16 mouse cellular contexts compared by ENCODE assay signal in genomic region chr4:89359506-89359905, GRCm38 (mm10). TPM values are rescaled to one million over a fixed set of nuclear protein-coding genes. Genes with fewer than 3 reads are reported as not detected.
"Had no signal": no experiment of that assay in that cellular context is flagged by ENCODE, and none has a peak within 500 bp of the region (broad histone marks: within the 10 kb centered on the region; RNA-seq: fewer than 3 reads in every experiment).

No protein-coding gene starts in this region.

- ATAC-seq: liver, postnatal 0 days; midbrain, embryonic 15.5 days had no signal

- H3K9ac ChIP-seq: kidney, embryonic 15.5 days; liver, embryonic 13.5 days; liver, postnatal 0 days; midbrain, embryonic 15.5 days; neural tube, embryonic 12.5 days had no signal

- H3K4me2 ChIP-seq: kidney, embryonic 15.5 days; liver, embryonic 13.5 days; midbrain, embryonic 11.5 days; midbrain, embryonic 15.5 days; neural tube, embryonic 12.5 days had no signal

- H3K27ac ChIP-seq: kidney, embryonic 15.5 days; left cerebral cortex, adult 2 months; liver, embryonic 13.5 days; macrophage; midbrain, embryonic 15.5 days; neural tube, embryonic 12.5 days had no signal

- H3K4me3 ChIP-seq: kidney, embryonic 15.5 days; left cerebral cortex, adult 2 months; liver, embryonic 13.5 days; megakaryocyte, embryonic 14.5 days; midbrain, embryonic 15.5 days; neural tube, embryonic 12.5 days had no signal

- H3K9me3 ChIP-seq: kidney, embryonic 15.5 days; liver, embryonic 13.5 days; megakaryocyte, embryonic 14.5 days; midbrain, embryonic 15.5 days; neural tube, embryonic 12.5 days had no signal

- DNase-seq: kidney, adult 2 months; kidney, postnatal 25 days; liver; liver, embryonic 13.5 days; liver, postnatal 0 days; right cerebral cortex, postnatal 4 days; spleen, adult 18-20 months; thymus, adult 18-20 months; thymus, postnatal 36 days had no signal

- H3K36me3 ChIP-seq: kidney, embryonic 15.5 days; liver, embryonic 13.5 days; midbrain, embryonic 15.5 days; neural tube, embryonic 12.5 days had no signal

- H3K4me1 ChIP-seq: kidney, embryonic 15.5 days; liver, embryonic 13.5 days; midbrain, embryonic 15.5 days; neural tube, embryonic 12.5 days had no signal

- H3K27me3 ChIP-seq: kidney, embryonic 15.5 days; midbrain, embryonic 15.5 days; neural tube, embryonic 12.5 days had no signal

RNA-seq across cellular contexts. Expression of gene Cdkn2b, which starts 48.7 kb away (rescaled TPM):
- polyA plus RNA-seq: liver, postnatal 0 days; midbrain, embryonic 11.5 days had no signal
